Mouse (Mus musculus) stomach, embryonic 16.5 days (tissue): ENCODE data around the gene Tbc1d22a. TPM values are rescaled to one million over a fixed set of nuclear protein-coding genes. Genes with fewer than 3 reads are reported as not detected.

Experiments
- ATAC-seq: fragments of 200-750 bp; cut with Nextera tagmentation; 2 replicates; pipeline ENCODE4 v1.8.0; 2017; ENCODE audit warnings: moderate number of reproducible peaks, moderate TSS enrichment; ENCODE audit not compliant: insufficient read depth, low FRiP score
- H3K27ac ChIP-seq: fragments of 300-500 bp; sonication (generic); 2 replicates; pipeline ENCODE4 v1.5.1; 2014; ENCODE audit warnings: low read length
- H3K27me3 ChIP-seq: fragments of 300-500 bp; sonication (generic); 2 replicates; pipeline ENCODE4 v1.6.1; 2014; ENCODE audit warnings: low read length, control low read depth, mixed read lengths; ENCODE audit not compliant: control insufficient read depth, insufficient read depth
- H3K36me3 ChIP-seq: fragments of 300-500 bp; sonication (generic); 2 replicates; pipeline ENCODE4 v1.6.1; 2014; ENCODE audit warnings: low read length; ENCODE audit not compliant: control insufficient read depth, insufficient read depth
- H3K4me1 ChIP-seq: fragments of 300-500 bp; sonication (generic); 2 replicates; pipeline ENCODE4 v1.6.1; 2014; ENCODE audit warnings: low read length, control low read depth, mixed read lengths; ENCODE audit not compliant: control insufficient read depth, insufficient read depth
- H3K4me2 ChIP-seq: fragments of 300-500 bp; sonication (generic); 2 replicates; pipeline ENCODE4 v1.6.1; 2014; ENCODE audit warnings: low read depth, low read length, mixed read lengths
- H3K4me3 ChIP-seq: fragments of 300-500 bp; sonication (generic); replicated peaks from 2 replicates; pipeline ENCODE4 v1.5.1; 2014; ENCODE audit warnings: mild to moderate bottlenecking, low read length
- H3K9ac ChIP-seq: fragments of 300-500 bp; sonication (generic); 2 replicates; pipeline ENCODE4 v1.6.1; 2014; ENCODE audit warnings: low read length
- H3K9me3 ChIP-seq: fragments of 300-500 bp; sonication (generic); replicated peaks from 2 replicates; pipeline ENCODE4 v1.6.1; 2016; ENCODE audit warnings: low read length, control low read depth; ENCODE audit not compliant: control insufficient read depth
- WGBS: fragments of 180-500 bp; shearing (Covaris S2); extraction: QIAGEN DNeasy Blood & Tissue Kit; methylation state at CpG from one replicate; pipeline ENCODE4 v1.1.7; 2014; 5-methylcytosine and 5-hydroxymethylcytosine counted together
- polyA plus RNA-seq: library from polyadenylated mRNA; unstranded; fragments of >200 nt; fragmentation: Nextera tagmentation; extraction: Ambion mirVana; gene quantifications from 2 replicates; pipeline ENCODE4 v1.2.1, GENCODE M21; 2015

Gene Tbc1d22a
- polyA plus RNA-seq, 1 experiment from 2014 or later = 12.0 TPM

GRCm38 (mm10) chr15:86252684-86253083, 38.4 kb downstream of the Tbc1d22a start:
- Histone ChIP-seq H3K4me3 (no peak overlapping the region), H3K4me2 (no peak overlapping the region), H3K9me3 (no peaks in the 10 kb centered on the region), H3K4me1 (0 out of 2 replicates have a peak, but pooled peaks cover 5% of the 10 kb centered on the region), H3K27ac (no peak overlapping the region), H3K9ac (no peak overlapping the region), H3K27me3 (no peaks in the 10 kb centered on the region), H3K36me3 (no peaks in the 10 kb centered on the region)
- WGBS = 56% methylated on average over 4 of the region's 4 CpGs
- ATAC-seq = no peak

GRCm38 (mm10) chr15:86253411-86253810, 39.2 kb downstream of the Tbc1d22a start:
- ATAC-seq = no peak
- Histone ChIP-seq H3K9ac (no peak overlapping the region), H3K4me3 (no peak overlapping the region), H3K27me3 (no peaks in the 10 kb centered on the region), H3K4me2 (no peak overlapping the region), H3K9me3 (no peaks in the 10 kb centered on the region), H3K4me1 (0 out of 2 replicates have a peak, but pooled peaks cover 5% of the 10 kb centered on the region), H3K27ac (no peak overlapping the region), H3K36me3 (no peaks in the 10 kb centered on the region)
- 57% methylated on average over 10 of the region's 10 CpGs for WGBS

- H3K9me3 ChIP-seq = no peaks in the 10 kb centered on the region
- H3K4me1 ChIP-seq = 0 out of 2 replicates have a peak, but pooled peaks cover 5% of the 10 kb centered on the region
- H3K27me3 ChIP-seq = no peaks in the 10 kb centered on the region
- no peak overlapping the region for H3K4me3 ChIP-seq
- no peak overlapping the region for H3K9ac ChIP-seq
- H3K4me2 ChIP-seq = no peak overlapping the region
- no peaks in the 10 kb centered on the region for H3K36me3 ChIP-seq
- H3K27ac ChIP-seq = no peak overlapping the region
- 87% methylated on average over 5 of the region's 5 CpGs for WGBS
- ATAC-seq = no peak
Observed at GRCm38 (mm10) chr15:86256201-86256600, 41.9 kb downstream of the Tbc1d22a start.

- Histone ChIP-seq H3K36me3 (no peaks in the 10 kb centered on the region), H3K4me2 (no peak overlapping the region), H3K27ac (no peak overlapping the region), H3K9ac (no peak overlapping the region), H3K4me3 (no peak overlapping the region), H3K4me1 (0 out of 2 replicates have a peak, but pooled peaks cover 5% of the 10 kb centered on the region), H3K27me3 (no peaks in the 10 kb centered on the region), H3K9me3 (no peaks in the 10 kb centered on the region)
- ATAC-seq = no peak
- WGBS = 80% methylated on average over 4 of the region's 4 CpGs
Observed at GRCm38 (mm10) chr15:86256728-86257179, 42.5 kb downstream of the Tbc1d22a start.

GRCm38 (mm10) chr15:86257916-86258685, 43.8 kb downstream of the Tbc1d22a start:
- Histone ChIP-seq H3K9ac (no peak overlapping the region), H3K27me3 (no peaks in the 10 kb centered on the region), H3K27ac (no peak overlapping the region), H3K4me3 (no peak overlapping the region), H3K36me3 (no peaks in the 10 kb centered on the region), H3K4me2 (no peak overlapping the region), H3K4me1 (0 out of 2 replicates have a peak, but pooled peaks cover 2% of the 10 kb centered on the region), H3K9me3 (no peaks in the 10 kb centered on the region)
- ATAC-seq = no peak
- WGBS = 67% methylated on average over 9 of the region's 9 CpGs

GRCm38 (mm10) chr15:86259233-86259632, 45.0 kb downstream of the Tbc1d22a start:
- Histone ChIP-seq H3K4me3 (no peak overlapping the region), H3K27ac (no peak overlapping the region), H3K4me2 (no peak overlapping the region), H3K27me3 (no peaks in the 10 kb centered on the region), H3K4me1 (no peaks in the 10 kb centered on the region), H3K9ac (no peak overlapping the region), H3K9me3 (no peaks in the 10 kb centered on the region), H3K36me3 (no peaks in the 10 kb centered on the region)
- WGBS = 69% methylated on average over 4 of the region's 4 CpGs
- no peak for ATAC-seq

- no peaks in the 10 kb centered on the region for H3K27me3 ChIP-seq
- 87% methylated on average over 4 of the region's 4 CpGs for WGBS
- no peaks in the 10 kb centered on the region for H3K36me3 ChIP-seq
- no peaks in the 10 kb centered on the region for H3K4me1 ChIP-seq
- no peak overlapping the region for H3K27ac ChIP-seq
- no peak overlapping the region for H3K9ac ChIP-seq
- H3K9me3 ChIP-seq = no peaks in the 10 kb centered on the region
- no peak for ATAC-seq
- H3K4me3 ChIP-seq = no peak overlapping the region
- no peak overlapping the region for H3K4me2 ChIP-seq
Observed at GRCm38 (mm10) chr15:86260111-86260510, 45.9 kb downstream of the Tbc1d22a start.

- no peak overlapping the region for H3K27ac ChIP-seq
- WGBS = 74% methylated on average over 3 of the region's 3 CpGs
- no peaks in the 10 kb centered on the region for H3K36me3 ChIP-seq
- no peak overlapping the region for H3K4me2 ChIP-seq
- H3K4me3 ChIP-seq = no peak overlapping the region
- no peak overlapping the region for H3K9ac ChIP-seq
- no peak for ATAC-seq
- H3K9me3 ChIP-seq = no peaks in the 10 kb centered on the region
- H3K27me3 ChIP-seq = no peaks in the 10 kb centered on the region
- H3K4me1 ChIP-seq = no peaks in the 10 kb centered on the region
Observed at GRCm38 (mm10) chr15:86264389-86264788, 50.1 kb downstream of the Tbc1d22a start.

- ATAC-seq = no peak
- no peaks in the 10 kb centered on the region for H3K36me3 ChIP-seq
- no peaks in the 10 kb centered on the region for H3K4me1 ChIP-seq
- H3K27ac ChIP-seq = no peak overlapping the region; the same call in 1 of the 2 replicates
- no peak overlapping the region for H3K4me2 ChIP-seq
- no peak overlapping the region for H3K4me3 ChIP-seq
- 69% methylated on average over 7 of the region's 7 CpGs for WGBS
- H3K9ac ChIP-seq = no peak overlapping the region
- H3K9me3 ChIP-seq = no peaks in the 10 kb centered on the region
- H3K27me3 ChIP-seq = no peaks in the 10 kb centered on the region
Observed at GRCm38 (mm10) chr15:86264803-86265202, 50.5 kb downstream of the Tbc1d22a start.
